Mouse (Mus musculus) kidney, embryonic 16.5 days (tissue): Measurements from ENCODE around the gene Chst11. TPM values are rescaled to one million over a fixed set of nuclear protein-coding genes. Genes with fewer than 3 reads are reported as not detected.
A peak's percentile ranks its signal among the peaks of the same experiment; 100 is the strongest.

ENCODE experiments used
- ATAC-seq: fragments of 200-750 bp; cut with Nextera tagmentation; 2 replicates; pipeline ENCODE4 v1.8.0; 2017; ENCODE audit warnings: moderate TSS enrichment; ENCODE audit not compliant: low FRiP score, low TSS enrichment
- H3K27ac ChIP-seq: fragments of 300-500 bp; sonication (generic); 2 replicates; pipeline ENCODE4 v1.5.1; 2014; ENCODE audit warnings: low read length
- H3K27me3 ChIP-seq: fragments of 300-500 bp; sonication (generic); 2 replicates; pipeline ENCODE4 v1.6.1; 2014; ENCODE audit warnings: low read length, control low read depth, mixed read lengths; ENCODE audit not compliant: insufficient read depth
- H3K36me3 ChIP-seq: fragments of 300-500 bp; sonication (generic); 2 replicates; pipeline ENCODE4 v1.6.1; 2014; ENCODE audit warnings: low read length, control low read depth, mixed read lengths; ENCODE audit not compliant: insufficient read depth
- H3K4me1 ChIP-seq: fragments of 300-500 bp; sonication (generic); 2 replicates; pipeline ENCODE4 v1.6.1; 2014; ENCODE audit warnings: low read length, control low read depth, mixed read lengths; ENCODE audit not compliant: insufficient read depth
- H3K4me2 ChIP-seq: fragments of 300-500 bp; sonication (generic); replicated peaks from 2 replicates; pipeline ENCODE4 v1.6.1; 2014; ENCODE audit warnings: low read depth, low read length
- H3K4me3 ChIP-seq: fragments of 300-500 bp; sonication (generic); 2 replicates; pipeline ENCODE4 v1.5.1; 2014; ENCODE audit warnings: mild to moderate bottlenecking, low read length
- H3K9ac ChIP-seq: fragments of 300-500 bp; sonication (generic); replicated peaks from 2 replicates; pipeline ENCODE4 v1.6.1; 2014; ENCODE audit warnings: low read length
- H3K9me3 ChIP-seq: fragments of 300-500 bp; sonication (generic); 2 replicates; pipeline ENCODE4 v1.6.1; 2016; ENCODE audit warnings: low read length, control low read depth
- WGBS: fragments of 180-500 bp; shearing (Covaris S2); extraction: QIAGEN DNeasy Blood & Tissue Kit; methylation state at CpG from one replicate; pipeline ENCODE4 v1.1.7; 2014; 5-methylcytosine and 5-hydroxymethylcytosine counted together
- polyA plus RNA-seq: library from polyadenylated mRNA; unstranded; fragments of >200 nt; fragmentation: Nextera tagmentation; extraction: Ambion mirVana; gene quantifications from 2 replicates; pipeline ENCODE4 v1.2.1, GENCODE M21; 2015

Chst11 gene
- polyA plus RNA-seq, 1 experiment from 2014 or later = 5.2 TPM

GRCm38 (mm10) chr10:83202906-83203702 is 217.8 kb downstream of the Chst11 start:
- no peaks in the 10 kb centered on the region for H3K27me3 ChIP-seq
- ATAC-seq = peak; percentile 46; the same call in 1 of the 2 replicates
- H3K4me1 ChIP-seq = no peaks in the 10 kb centered on the region
- H3K9me3 ChIP-seq = no peaks in the 10 kb centered on the region
- WGBS = 86% methylated on average over 14 of the region's 14 CpGs
- no peak overlapping the region for H3K4me2 ChIP-seq
- no peaks in the 10 kb centered on the region for H3K36me3 ChIP-seq
- no peak overlapping the region for H3K9ac ChIP-seq
- H3K4me3 ChIP-seq = no peak overlapping the region
- no peak overlapping the region for H3K27ac ChIP-seq

GRCm38 (mm10) chr10:83208436-83208835 is 223.1 kb downstream of the Chst11 start:
- H3K36me3 ChIP-seq = no peaks in the 10 kb centered on the region
- ATAC-seq = no peak
- WGBS = 88% methylated on average over 7 of the region's 7 CpGs

GRCm38 (mm10) chr10:83209388-83209787 is 224.1 kb downstream of the Chst11 start:
- 57% methylated on average over 12 of the region's 12 CpGs for WGBS
- H3K9ac ChIP-seq = no peak overlapping the region
- H3K4me2 ChIP-seq = no peak overlapping the region
- H3K4me1 ChIP-seq = no peaks in the 10 kb centered on the region; the same call in 1 of the 2 replicates
- no peak overlapping the region for H3K27ac ChIP-seq
- H3K27me3 ChIP-seq = no peaks in the 10 kb centered on the region
- ATAC-seq = no peak
- H3K9me3 ChIP-seq = peaks cover 3% of the 10 kb centered on the region; the same call in 1 of the 2 replicates
- no peaks in the 10 kb centered on the region for H3K36me3 ChIP-seq
- H3K4me3 ChIP-seq = no peak overlapping the region

More at GRCm38 (mm10) chr10:83208436-83208835, 223.1 kb downstream of the Chst11 start:
- Histone ChIP-seq H3K9ac (no peak overlapping the region), H3K9me3 (peaks cover 3% of the 10 kb centered on the region; the same call in 1 of the 2 replicates), H3K4me3 (no peak overlapping the region), H3K4me1 (no peaks in the 10 kb centered on the region; the same call in 1 of the 2 replicates), H3K27ac (no peak overlapping the region), H3K4me2 (no peak overlapping the region), H3K27me3 (no peaks in the 10 kb centered on the region)

- H3K36me3 ChIP-seq = no peaks in the 10 kb centered on the region
- H3K9me3 ChIP-seq = peaks cover 3% of the 10 kb centered on the region; the same call in 1 of the 2 replicates
- no peaks in the 10 kb centered on the region; the same call in 1 of the 2 replicates for H3K4me1 ChIP-seq
- WGBS = 81% methylated on average over 16 of the region's 16 CpGs
- H3K9ac ChIP-seq = no peak overlapping the region
- no peak for ATAC-seq
- H3K27ac ChIP-seq = no peak overlapping the region
- no peak overlapping the region for H3K4me2 ChIP-seq
- no peaks in the 10 kb centered on the region for H3K27me3 ChIP-seq
- H3K4me3 ChIP-seq = no peak overlapping the region
These were observed 224.8 kb downstream of the Chst11 start for GRCm38 (mm10) chr10:83210122-83210521.

- 61% methylated on average over 6 of the region's 6 CpGs for WGBS
- Histone ChIP-seq H3K36me3 (no peaks in the 10 kb centered on the region), H3K27ac (no peak overlapping the region), H3K4me1 (no peaks in the 10 kb centered on the region; the same call in 1 of the 2 replicates), H3K4me2 (no peak overlapping the region), H3K9ac (no peak overlapping the region), H3K4me3 (no peak overlapping the region), H3K9me3 (peaks cover 3% of the 10 kb centered on the region; the same call in 1 of the 2 replicates), H3K27me3 (no peaks in the 10 kb centered on the region)
- no peak for ATAC-seq
These were observed 225.8 kb downstream of the Chst11 start for GRCm38 (mm10) chr10:83210968-83211583.

- no peaks in the 10 kb centered on the region; the same call in 1 of the 2 replicates for H3K4me1 ChIP-seq
- no peak for ATAC-seq
- H3K27me3 ChIP-seq = no peaks in the 10 kb centered on the region
- H3K27ac ChIP-seq = no peak overlapping the region
- H3K4me3 ChIP-seq = no peak overlapping the region
- no peaks in the 10 kb centered on the region for H3K36me3 ChIP-seq
- H3K4me2 ChIP-seq = no peak overlapping the region
- no peak overlapping the region for H3K9ac ChIP-seq
- 85% methylated on average over 4 of the region's 4 CpGs for WGBS
- peaks cover 3% of the 10 kb centered on the region; the same call in 1 of the 2 replicates for H3K9me3 ChIP-seq
These were observed 227.3 kb downstream of the Chst11 start for GRCm38 (mm10) chr10:83212618-83213017.

- 56% methylated on average over 5 of the region's 5 CpGs for WGBS
- Histone ChIP-seq H3K9me3 (peaks cover 3% of the 10 kb centered on the region; the same call in 1 of the 2 replicates), H3K4me3 (no peak overlapping the region), H3K4me1 (no peaks in the 10 kb centered on the region), H3K27ac (no peak overlapping the region), H3K4me2 (no peak overlapping the region), H3K36me3 (no peaks in the 10 kb centered on the region), H3K27me3 (no peaks in the 10 kb centered on the region), H3K9ac (no peak overlapping the region)
- no peak for ATAC-seq
These were observed 230.3 kb downstream of the Chst11 start for GRCm38 (mm10) chr10:83215559-83215958.

- 56% methylated on average over 5 of the region's 5 CpGs for WGBS
- Histone ChIP-seq H3K4me3 (no peak overlapping the region), H3K4me2 (no peak overlapping the region), H3K27ac (no peak overlapping the region), H3K9me3 (peaks cover 3% of the 10 kb centered on the region; the same call in 1 of the 2 replicates), H3K4me1 (no peaks in the 10 kb centered on the region), H3K36me3 (no peaks in the 10 kb centered on the region), H3K27me3 (no peaks in the 10 kb centered on the region), H3K9ac (no peak overlapping the region)
- ATAC-seq = no peak
These were observed 232.0 kb downstream of the Chst11 start for GRCm38 (mm10) chr10:83217256-83217655.

GRCm38 (mm10) chr10:83218778-83219177 is 233.5 kb downstream of the Chst11 start:
- ATAC-seq = no peak
- WGBS = 59% methylated on average over 2 of the region's 2 CpGs

GRCm38 (mm10) chr10:83219729-83220128 is 234.4 kb downstream of the Chst11 start:
- Histone ChIP-seq H3K4me1 (no peaks in the 10 kb centered on the region), H3K36me3 (no peaks in the 10 kb centered on the region), H3K9ac (no peak overlapping the region), H3K9me3 (no peaks in the 10 kb centered on the region), H3K27ac (no peak overlapping the region), H3K27me3 (no peaks in the 10 kb centered on the region), H3K4me3 (no peak overlapping the region), H3K4me2 (no peak overlapping the region)
- 26% methylated on average over 12 of the region's 12 CpGs for WGBS
- ATAC-seq = peak; percentile 67

More at GRCm38 (mm10) chr10:83218778-83219177, 233.5 kb downstream of the Chst11 start:
- Histone ChIP-seq H3K27me3 (no peaks in the 10 kb centered on the region), H3K36me3 (no peaks in the 10 kb centered on the region), H3K4me1 (no peaks in the 10 kb centered on the region), H3K9ac (no peak overlapping the region), H3K9me3 (no peaks in the 10 kb centered on the region), H3K27ac (no peak overlapping the region), H3K4me2 (no peak overlapping the region), H3K4me3 (no peak overlapping the region)
